Mouse (Mus musculus): ENCODE results near the gene Kcna7. TPM values are rescaled to one million over a fixed set of nuclear protein-coding genes. Genes with fewer than 3 reads are reported as not detected.
A peak's percentile ranks its signal among the peaks of the same experiment; 100 is the strongest.

Kcna7 gene
- polyA plus RNA-seq, 1 experiment from 2014 or later = not detected

- H3K36me3 ChIP-seq (replicated peaks; ENCODE audit: insufficient read depth, low read length) = no peaks in the 10 kb centered on the region
- H3K4me1 ChIP-seq (ENCODE audit: insufficient read depth) = peaks cover 25% of the 10 kb centered on the region
- DNase-seq = no peak
- H3K27ac ChIP-seq (ENCODE audit: low read depth) = no peak overlapping the region
- no peaks in the 10 kb centered on the region for H3K9me3 ChIP-seq (ENCODE audit: low read length)
- H3K27me3 ChIP-seq (ENCODE audit: insufficient read depth, low read length) = peaks cover 83% of the 10 kb centered on the region
- H3K9ac ChIP-seq (replicated peaks) = no peak overlapping the region
- no peak overlapping the region for H3K4me2 ChIP-seq (ENCODE audit: low read depth, low read length)
- ATAC-seq = no peak
- TF ChIP-seq CTCF (IDR thresholded peaks at IDR 0.05; ENCODE audit: low read depth) (no peak), EP300 (IDR thresholded peaks at IDR 0.05; ENCODE audit: low read depth) (no peak)
- no peak overlapping the region for H3K4me3 ChIP-seq (ENCODE audit: low read depth, low read length)
- WGBS (ENCODE audit: insufficient replicate concordance) = 54% methylated on average over 2 of the region's 2 CpGs
Measured at GRCm38 (mm10) chr7:45363983-45364382, 41.5 kb upstream of the Kcna7 start.

- H3K36me3 ChIP-seq (replicated peaks; ENCODE audit: insufficient read depth, low read length) = no peaks in the 10 kb centered on the region
- peak overlapping the region; percentile 44 for H3K9ac ChIP-seq (replicated peaks)
- peaks cover 84% of the 10 kb centered on the region for H3K27me3 ChIP-seq (ENCODE audit: insufficient read depth, low read length)
- H3K4me2 ChIP-seq (ENCODE audit: low read depth, low read length) = peak overlapping the region; percentile 87
- H3K4me1 ChIP-seq (ENCODE audit: insufficient read depth) = peaks cover 37% of the 10 kb centered on the region
- TF ChIP-seq CTCF (IDR thresholded peaks at IDR 0.05; ENCODE audit: low read depth) = no peak
- TF ChIP-seq EP300 (IDR thresholded peaks at IDR 0.05; ENCODE audit: low read depth) = no peak
- no peak overlapping the region for H3K27ac ChIP-seq (ENCODE audit: low read depth)
- H3K9me3 ChIP-seq (ENCODE audit: low read length) = no peaks in the 10 kb centered on the region
- 8% methylated on average over 30 of the region's 35 CpGs for WGBS (ENCODE audit: insufficient replicate concordance)
- ATAC-seq (no peak), DNase-seq (peak; percentile 52)
- peak overlapping the region; percentile 51 for H3K4me3 ChIP-seq (ENCODE audit: low read depth, low read length)
Measured at GRCm38 (mm10) chr7:45365742-45366651, 39.5 kb upstream of the Kcna7 start.

GRCm38 (mm10) chr7:45366652-45367019 lies 38.8 kb upstream of the Kcna7 start, which contains the start of gene Ppfia3:
TSS of gene Ppfia3 (minus strand) at chr7:45367019.
- Histone ChIP-seq H3K27ac (ENCODE audit: low read depth) (no peak within 1 kb of the TSS), H3K4me2 (ENCODE audit: low read depth, low read length) (peak within 1 kb of the TSS; percentile 87), H3K27me3 (ENCODE audit: insufficient read depth, low read length) (peaks cover 77% of the 10 kb centered on the region), H3K4me3 (ENCODE audit: low read depth, low read length) (peak within 1 kb of the TSS; percentile 51), H3K9ac (replicated peaks) (peak within 1 kb of the TSS; percentile 64), H3K9me3 (ENCODE audit: low read length) (no peaks in the 10 kb centered on the region), H3K36me3 (replicated peaks; ENCODE audit: insufficient read depth, low read length) (no peaks in the 10 kb centered on the region), H3K4me1 (ENCODE audit: insufficient read depth) (peaks cover 33% of the 10 kb centered on the region)
- DNase-seq (no peak), ATAC-seq (no peak)
- TF ChIP-seq CTCF (IDR thresholded peaks at IDR 0.05; ENCODE audit: low read depth) (no peak), EP300 (IDR thresholded peaks at IDR 0.05; ENCODE audit: low read depth) (no peak)
- under 1% methylated on average over 25 of the region's 26 CpGs for WGBS (ENCODE audit: insufficient replicate concordance)

- Histone ChIP-seq H3K9ac (replicated peaks) (peak overlapping the region; percentile 64), H3K36me3 (replicated peaks; ENCODE audit: insufficient read depth, low read length) (no peaks in the 10 kb centered on the region), H3K27me3 (ENCODE audit: insufficient read depth, low read length) (peaks cover 71% of the 10 kb centered on the region), H3K4me3 (ENCODE audit: low read depth, low read length) (peak overlapping the region; percentile 51), H3K9me3 (ENCODE audit: low read length) (no peaks in the 10 kb centered on the region), H3K4me2 (ENCODE audit: low read depth, low read length) (peak overlapping the region; percentile 87), H3K27ac (ENCODE audit: low read depth) (no peak overlapping the region), H3K4me1 (ENCODE audit: insufficient read depth) (peaks cover 30% of the 10 kb centered on the region)
- ATAC-seq = peak; percentile 89
- DNase-seq = peak; percentile 97
- WGBS (ENCODE audit: insufficient replicate concordance) = 1% methylated on average over 63 of the region's 70 CpGs
- no peak for TF ChIP-seq EP300 (IDR thresholded peaks at IDR 0.05; ENCODE audit: low read depth)
- TF ChIP-seq CTCF (IDR thresholded peaks at IDR 0.05; ENCODE audit: low read depth) = peak; percentile 83
Measured at GRCm38 (mm10) chr7:45367020-45367880, 38.2 kb upstream of the Kcna7 start.

- no peaks in the 10 kb centered on the region for H3K9me3 ChIP-seq (ENCODE audit: low read length)
- no peak for ATAC-seq
- peak overlapping the region; percentile 87 for H3K4me2 ChIP-seq (ENCODE audit: low read depth, low read length)
- H3K36me3 ChIP-seq (replicated peaks; ENCODE audit: insufficient read depth, low read length) = no peaks in the 10 kb centered on the region; the same call in 1 of the 2 replicates
- no peak for DNase-seq
- peaks cover 30% of the 10 kb centered on the region for H3K4me1 ChIP-seq (ENCODE audit: insufficient read depth)
- WGBS (ENCODE audit: insufficient replicate concordance) = 79% methylated on average over 14 of the region's 15 CpGs
- TF ChIP-seq CTCF (IDR thresholded peaks at IDR 0.05; ENCODE audit: low read depth) (no peak), EP300 (IDR thresholded peaks at IDR 0.05; ENCODE audit: low read depth) (no peak)
- no peak overlapping the region for H3K27ac ChIP-seq (ENCODE audit: low read depth)
- peaks cover 62% of the 10 kb centered on the region for H3K27me3 ChIP-seq (ENCODE audit: insufficient read depth, low read length)
- H3K4me3 ChIP-seq (ENCODE audit: low read depth, low read length) = no peak overlapping the region
- peak overlapping the region; percentile 64; the same call in 1 of the 2 replicates for H3K9ac ChIP-seq (replicated peaks)
Measured at GRCm38 (mm10) chr7:45368178-45368577, 37.3 kb upstream of the Kcna7 start.
